Mouse (Mus musculus) midbrain, embryonic 15.5 days (tissue): ENCODE data around the gene Lcorl. TPM values are rescaled to one million over a fixed set of nuclear protein-coding genes. Genes with fewer than 3 reads are reported as not detected.
"Not testable (repeated sequence)": the region's sequence is repeated elsewhere in the genome, so short reads cannot be mapped to it uniquely, and the experiment has no call there.

Source experiments
- ATAC-seq: fragments of 200-750 bp; cut with Nextera tagmentation; replicated peaks from 2 replicates; pipeline ENCODE4 v1.8.0; 2017; ENCODE audit warnings: moderate TSS enrichment
- H3K27ac ChIP-seq: fragments of 300-500 bp; sonication (generic); 2 replicates; pipeline ENCODE4 v1.5.1; 2015; ENCODE audit warnings: mild to moderate bottlenecking, inconsistent platforms
- H3K27me3 ChIP-seq: fragments of 300-500 bp; sonication (generic); replicated peaks from 2 replicates; pipeline ENCODE4 v1.6.1; 2015; ENCODE audit warnings: inconsistent platforms
- H3K36me3 ChIP-seq: fragments of 300-500 bp; sonication (generic); replicated peaks from 2 replicates; pipeline ENCODE4 v1.6.1; 2015; ENCODE audit warnings: inconsistent platforms
- H3K4me1 ChIP-seq: fragments of 300-500 bp; sonication (generic); 2 replicates; pipeline ENCODE4 v1.6.1; 2015; ENCODE audit warnings: inconsistent platforms
- H3K4me2 ChIP-seq: fragments of 300-500 bp; sonication (generic); 2 replicates; pipeline ENCODE4 v1.6.1; 2015; ENCODE audit warnings: inconsistent platforms, mild to moderate bottlenecking, moderate library complexity
- H3K4me3 ChIP-seq: fragments of 300-500 bp; sonication (generic); 2 replicates; pipeline ENCODE4 v1.5.1; 2015; ENCODE audit warnings: mild to moderate bottlenecking, inconsistent platforms
- H3K9ac ChIP-seq: fragments of 300-500 bp; sonication (generic); 2 replicates; pipeline ENCODE4 v1.6.1; 2015; ENCODE audit warnings: mild to moderate bottlenecking, inconsistent platforms
- H3K9me3 ChIP-seq: fragments of 300-500 bp; sonication (generic); 2 replicates; pipeline ENCODE4 v1.6.1; 2016; ENCODE audit warnings: inconsistent platforms
- WGBS: fragments of 180-500 bp; shearing (Covaris S2); methylation state at CpG from one replicate; pipeline ENCODE4 v1.1.7; 2015; ENCODE audit warnings: mixed read lengths; 5-methylcytosine and 5-hydroxymethylcytosine counted together
- polyA plus RNA-seq: library from polyadenylated mRNA; unstranded; fragments of >200 nt; fragmentation: Nextera tagmentation; extraction: Ambion mirVana; gene quantifications from 2 replicates; pipeline ENCODE4 v1.2.1, GENCODE M21; 2015

The Lcorl gene
- polyA plus RNA-seq, 1 experiment from 2014 or later = 67.6 TPM

GRCm38 (mm10) chr5:45658406-45658805, 199.0 kb downstream of the Lcorl start:
- 96% methylated on average over 13 of the region's 13 CpGs for whole genome bisulfite sequencing
- H3K4me3 ChIP-seq = not testable (repeated sequence)

GRCm38 (mm10) chr5:45651026-45651703, 206.2 kb downstream of the Lcorl start:
- no peak overlapping the region for H3K9ac ChIP-seq
- no peak for ATAC-seq
- 95% methylated on average over 2 of the region's 2 CpGs for WGBS
- no peak overlapping the region for H3K4me3 ChIP-seq
- no peaks in the 10 kb centered on the region for H3K9me3 ChIP-seq
- H3K27ac ChIP-seq = no peak overlapping the region
- no peaks in the 10 kb centered on the region for H3K27me3 ChIP-seq
- H3K36me3 ChIP-seq = no peaks in the 10 kb centered on the region
- H3K4me2 ChIP-seq = no peak overlapping the region
- H3K4me1 ChIP-seq = no peaks in the 10 kb centered on the region

More at GRCm38 (mm10) chr5:45658406-45658805, 199.0 kb downstream of the Lcorl start:
- not testable (repeated sequence) for H3K4me2 ChIP-seq, H3K36me3 ChIP-seq, H3K27ac ChIP-seq, ATAC-seq, H3K4me1 ChIP-seq, H3K9me3 ChIP-seq, H3K27me3 ChIP-seq, H3K9ac ChIP-seq

Other genes starting within 250 kb of the Lcorl start
- 5.7 and 6.1 TPM in 2 replicates for gene Fam184b, start 218.0 kb downstream of the Lcorl start, polyA plus RNA-seq
- gene Ncapg, start 187.7 kb downstream of the Lcorl start, polyA plus RNA-seq = 6.8 and 7.4 TPM in 2 replicates